ENCODE assay signal across 8 mouse cellular contexts in genomic region chr11:118348877-118349276, GRCm38 (mm10). TPM values are rescaled to one million over a fixed set of nuclear protein-coding genes. Genes with fewer than 3 reads are reported as not detected.
DNase-seq lines count a peak whose midpoint lies in the region; ATAC-seq and TF ChIP-seq lines count a peak whose summit lies in the region.

No protein-coding gene starts in this region.

- no peak for DNase-seq in intestine, embryonic 14.5 days (ENCODE audit: low spot score)
- DNase-seq in gastrocnemius, adult 18-20 months (ENCODE audit: low spot score): peak; percentile 52
- peak; percentile 29 to 39 for DNase-seq in kidney, adult 8-10 months

- H3K9me3 ChIP-seq in intestine, embryonic 14.5 days (ENCODE audit: control insufficient read depth, low read length): no peaks in the 10 kb centered on the region
- H3K9me3 ChIP-seq in intestine, postnatal 0 days (ENCODE audit: control insufficient read depth): no peaks in the 10 kb centered on the region
- no peaks in the 10 kb centered on the region for H3K9me3 ChIP-seq in lung, embryonic 16.5 days (ENCODE audit: control insufficient read depth, low read length)
- no peaks in the 10 kb centered on the region for H3K9me3 ChIP-seq in forebrain, embryonic 12.5 days
- no peaks in the 10 kb centered on the region for H3K9me3 ChIP-seq in midbrain, embryonic 16.5 days (replicated peaks; ENCODE audit: control insufficient read depth, low read length, poor library complexity, severe bottlenecking)

- peaks cover 35% of the 10 kb centered on the region for H3K4me1 ChIP-seq in intestine, embryonic 14.5 days (replicated peaks; ENCODE audit: control insufficient read depth, insufficient read depth, low read length)
- H3K4me1 ChIP-seq in intestine, postnatal 0 days (replicated peaks; ENCODE audit: control insufficient read depth, insufficient read depth, low read length): peaks cover 5% of the 10 kb centered on the region; the same call in 1 of the 2 replicates
- H3K4me1 ChIP-seq in lung, embryonic 16.5 days (replicated peaks; ENCODE audit: control insufficient read depth, insufficient read depth, low read length): peaks cover 33% of the 10 kb centered on the region
- H3K4me1 ChIP-seq in testis, adult 2 months (ENCODE audit: control insufficient read depth, insufficient read depth, low read length): peaks cover 12% of the 10 kb centered on the region
- H3K4me1 ChIP-seq in forebrain, embryonic 12.5 days: peaks cover 30% of the 10 kb centered on the region
- peaks cover 18% of the 10 kb centered on the region for H3K4me1 ChIP-seq in midbrain, embryonic 16.5 days (ENCODE audit: control insufficient read depth, insufficient read depth, low read length)

- TF ChIP-seq POLR2A in testis, adult 2 months (IDR thresholded peaks at IDR 0.05; ENCODE audit: control insufficient read depth, low read depth, low read length): no peak

- WGBS in intestine, embryonic 14.5 days: 33% methylated on average over 5 of the region's 5 CpGs
- 60% methylated on average over 5 of the region's 5 CpGs for WGBS in intestine, postnatal 0 days
- 28% methylated on average over 5 of the region's 5 CpGs for WGBS in lung, embryonic 16.5 days
- WGBS in forebrain, embryonic 12.5 days: 75% methylated on average over 5 of the region's 5 CpGs
- 85% methylated on average over 5 of the region's 5 CpGs for WGBS in midbrain, embryonic 16.5 days

- H3K27me3 ChIP-seq in intestine, embryonic 14.5 days (replicated peaks; ENCODE audit: control insufficient read depth, insufficient read depth, low read length): no peaks in the 10 kb centered on the region
- no peaks in the 10 kb centered on the region for H3K27me3 ChIP-seq in intestine, postnatal 0 days (replicated peaks; ENCODE audit: control insufficient read depth, insufficient read depth, low read length)
- H3K27me3 ChIP-seq in lung, embryonic 16.5 days (ENCODE audit: control insufficient read depth, insufficient read depth, low read depth, low read length): no peaks in the 10 kb centered on the region
- H3K27me3 ChIP-seq in testis, adult 2 months (ENCODE audit: control insufficient read depth, insufficient read depth, low read length): no peaks in the 10 kb centered on the region
- H3K27me3 ChIP-seq in forebrain, embryonic 12.5 days: no peaks in the 10 kb centered on the region
- no peaks in the 10 kb centered on the region for H3K27me3 ChIP-seq in midbrain, embryonic 16.5 days (ENCODE audit: control insufficient read depth, insufficient read depth, low read depth, low read length)

- peak overlapping the region; percentile 55; the same call in 1 of the 2 replicates for H3K27ac ChIP-seq in intestine, embryonic 14.5 days (ENCODE audit: low read depth)
- H3K27ac ChIP-seq in intestine, postnatal 0 days (ENCODE audit: low read depth, low read length): no peak overlapping the region
- peak overlapping the region; percentile 55 for H3K27ac ChIP-seq in lung, embryonic 16.5 days (ENCODE audit: low read length)
- H3K27ac ChIP-seq in testis, adult 2 months (ENCODE audit: control insufficient read depth, insufficient read depth, low read depth, low read length): peak overlapping the region; percentile 49
- H3K27ac ChIP-seq in forebrain, embryonic 12.5 days: no peak overlapping the region
- H3K27ac ChIP-seq in midbrain, embryonic 16.5 days (ENCODE audit: low read length): no peak overlapping the region

- H3K9ac ChIP-seq in intestine, embryonic 14.5 days (ENCODE audit: low read length): no peak overlapping the region
- no peak overlapping the region for H3K9ac ChIP-seq in intestine, postnatal 0 days (ENCODE audit: low read depth, low read length)
- peak overlapping the region; percentile 37; the same call in 1 of the 2 replicates for H3K9ac ChIP-seq in lung, embryonic 16.5 days (ENCODE audit: low read length)
- no peak overlapping the region for H3K9ac ChIP-seq in forebrain, embryonic 12.5 days
- no peak overlapping the region for H3K9ac ChIP-seq in midbrain, embryonic 16.5 days (ENCODE audit: low read depth, low read length)

- TF ChIP-seq CTCF in intestine, postnatal 0 days (IDR thresholded peaks at IDR 0.05; ENCODE audit: low read depth): no peak
- TF ChIP-seq CTCF in testis, adult 2 months (IDR thresholded peaks at IDR 0.05; ENCODE audit: control insufficient read depth, insufficient read depth, insufficient replicate concordance, low read depth, low read length): no peak

- no peak overlapping the region for H3K4me3 ChIP-seq in intestine, embryonic 14.5 days (ENCODE audit: low read depth, low read length)
- H3K4me3 ChIP-seq in intestine, postnatal 0 days (ENCODE audit: low read depth, low read length): no peak overlapping the region
- H3K4me3 ChIP-seq in lung, embryonic 16.5 days (ENCODE audit: low read length): no peak overlapping the region
- H3K4me3 ChIP-seq in testis, adult 2 months (ENCODE audit: control insufficient read depth, low read depth, low read length): no peak overlapping the region
- no peak overlapping the region for H3K4me3 ChIP-seq in forebrain, embryonic 12.5 days (replicated peaks)
- H3K4me3 ChIP-seq in midbrain, embryonic 16.5 days (ENCODE audit: low read depth, low read length): no peak overlapping the region

- ATAC-seq in intestine, embryonic 14.5 days (replicated peaks; ENCODE audit: low FRiP score, low TSS enrichment, low read depth): no peak
- no peak for ATAC-seq in intestine, postnatal 0 days
- peak; percentile 84 for ATAC-seq in lung, embryonic 16.5 days (ENCODE audit: low read depth)
- no peak for ATAC-seq in forebrain, embryonic 12.5 days (ENCODE audit: low FRiP score)
- no peak for ATAC-seq in midbrain, embryonic 16.5 days

- 0 out of 2 replicates have a peak, but pooled peaks cover 6% of the 10 kb centered on the region for H3K36me3 ChIP-seq in intestine, embryonic 14.5 days (ENCODE audit: control insufficient read depth, insufficient read depth, low read length)
- H3K36me3 ChIP-seq in intestine, postnatal 0 days (ENCODE audit: control insufficient read depth, insufficient read depth): no peaks in the 10 kb centered on the region
- no peaks in the 10 kb centered on the region for H3K36me3 ChIP-seq in lung, embryonic 16.5 days (ENCODE audit: control insufficient read depth, insufficient read depth, low read length)
- H3K36me3 ChIP-seq in testis, adult 2 months (ENCODE audit: control insufficient read depth, insufficient read depth, low read length): no peaks in the 10 kb centered on the region
- H3K36me3 ChIP-seq in forebrain, embryonic 12.5 days (replicated peaks): no peaks in the 10 kb centered on the region
- no peaks in the 10 kb centered on the region for H3K36me3 ChIP-seq in midbrain, embryonic 16.5 days (ENCODE audit: control insufficient read depth, insufficient read depth, low read length)

- H3K4me2 ChIP-seq in intestine, embryonic 14.5 days (ENCODE audit: low read length): no peak overlapping the region
- no peak overlapping the region for H3K4me2 ChIP-seq in intestine, postnatal 0 days (replicated peaks; ENCODE audit: low read depth)
- H3K4me2 ChIP-seq in lung, embryonic 16.5 days (ENCODE audit: low read depth, low read length): peak overlapping the region; percentile 9; the same call in 1 of the 2 replicates
- no peak overlapping the region for H3K4me2 ChIP-seq in forebrain, embryonic 12.5 days
- H3K4me2 ChIP-seq in midbrain, embryonic 16.5 days (ENCODE audit: low read length): no peak overlapping the region

RNA-seq across cellular contexts. Expression of gene Cep295nl, which starts 6.6 kb away (rescaled TPM):
- polyA plus RNA-seq in intestine, embryonic 14.5 days (2014; fragmentation: Nextera tagmentation; extraction: Ambion mirVana): 0.61 and 0.69 TPM in 2 replicates
- 0.12 TPM in 2 replicates for polyA plus RNA-seq in intestine, postnatal 0 days (2015; fragmentation: Nextera tagmentation; extraction: Ambion mirVana)
- total RNA-seq in gastrocnemius, adult 18-20 months (2021): under 1 TPM; 0.52 to 0.73 TPM
- 0.39 and 0.59 TPM in 2 replicates for polyA plus RNA-seq in lung, embryonic 16.5 days (2015; fragmentation: Nextera tagmentation; extraction: Ambion mirVana)
- polyA plus RNA-seq in testis, adult 2 months (2012; rRNA removed): 274 and 283 TPM in 2 replicates
- 0.32 and 0.41 TPM in 2 replicates for polyA plus RNA-seq in forebrain, embryonic 12.5 days (2016; fragmentation: Nextera tagmentation; extraction: Ambion mirVana)
- polyA plus RNA-seq in midbrain, embryonic 16.5 days (2015; fragmentation: Nextera tagmentation; extraction: Ambion mirVana): 0.10 and 0.15 TPM in 2 replicates

RNA-seq across cellular contexts. Expression of gene Timp2, which starts 6.7 kb away (rescaled TPM):
- 80.9 and 83.9 TPM in 2 replicates for polyA plus RNA-seq in intestine, embryonic 14.5 days (2014; fragmentation: Nextera tagmentation; extraction: Ambion mirVana)
- polyA plus RNA-seq in intestine, postnatal 0 days (2015; fragmentation: Nextera tagmentation; extraction: Ambion mirVana): 38.9 TPM in 2 replicates
- 10 to 100 TPM; 65.4 to 89.1 TPM for total RNA-seq in gastrocnemius, adult 18-20 months (2021)
- polyA plus RNA-seq in lung, embryonic 16.5 days (2015; fragmentation: Nextera tagmentation; extraction: Ambion mirVana): 69.8 and 74.1 TPM in 2 replicates
- 81.7 and 94.1 TPM in 2 replicates for polyA plus RNA-seq in testis, adult 2 months (2012; rRNA removed)
- polyA plus RNA-seq in forebrain, embryonic 12.5 days (2016; fragmentation: Nextera tagmentation; extraction: Ambion mirVana): 47.0 and 48.0 TPM in 2 replicates
- 83.6 and 98.8 TPM in 2 replicates for polyA plus RNA-seq in midbrain, embryonic 16.5 days (2015; fragmentation: Nextera tagmentation; extraction: Ambion mirVana)

RNA-seq across cellular contexts. Expression of gene Lgals3bp, which starts 53.0 kb away (rescaled TPM):
- 108 and 120 TPM in 2 replicates for polyA plus RNA-seq in intestine, embryonic 14.5 days (2014; fragmentation: Nextera tagmentation; extraction: Ambion mirVana)
- polyA plus RNA-seq in intestine, postnatal 0 days (2015; fragmentation: Nextera tagmentation; extraction: Ambion mirVana): 348 and 382 TPM in 2 replicates
- total RNA-seq in gastrocnemius, adult 18-20 months (2021): 10 to 100 TPM; 15.8 to 17.1 TPM
- polyA plus RNA-seq in lung, embryonic 16.5 days (2015; fragmentation: Nextera tagmentation; extraction: Ambion mirVana): 7.3 and 10.4 TPM in 2 replicates
- 22.7 and 23.3 TPM in 2 replicates for polyA plus RNA-seq in testis, adult 2 months (2012; rRNA removed)
- 1.2 TPM in 2 replicates for polyA plus RNA-seq in forebrain, embryonic 12.5 days (2016; fragmentation: Nextera tagmentation; extraction: Ambion mirVana)
- 3.8 and 4.4 TPM in 2 replicates for polyA plus RNA-seq in midbrain, embryonic 16.5 days (2015; fragmentation: Nextera tagmentation; extraction: Ambion mirVana)

RNA-seq across cellular contexts. Expression of gene Usp36, which starts 58.8 kb away (rescaled TPM):
- 18.1 and 18.8 TPM in 2 replicates for polyA plus RNA-seq in intestine, embryonic 14.5 days (2014; fragmentation: Nextera tagmentation; extraction: Ambion mirVana)
- 6.0 and 6.1 TPM in 2 replicates for polyA plus RNA-seq in intestine, postnatal 0 days (2015; fragmentation: Nextera tagmentation; extraction: Ambion mirVana)
- 10 to 100 TPM; 12.9 to 14.1 TPM for total RNA-seq in gastrocnemius, adult 18-20 months (2021)
- 17.9 and 18.2 TPM in 2 replicates for polyA plus RNA-seq in lung, embryonic 16.5 days (2015; fragmentation: Nextera tagmentation; extraction: Ambion mirVana)
- polyA plus RNA-seq in testis, adult 2 months (2012; rRNA removed): 3.7 and 3.9 TPM in 2 replicates
- 17.1 and 19.6 TPM in 2 replicates for polyA plus RNA-seq in forebrain, embryonic 12.5 days (2016; fragmentation: Nextera tagmentation; extraction: Ambion mirVana)
- 17.7 and 18.8 TPM in 2 replicates for polyA plus RNA-seq in midbrain, embryonic 16.5 days (2015; fragmentation: Nextera tagmentation; extraction: Ambion mirVana)

Comparison
In these comparisons a context has a peak if more than half of its experiments do, and no peak if none do; other contexts are left out.
1. H3K27ac ChIP-seq: peak in intestine, embryonic 14.5 days (single experiment), lung, embryonic 16.5 days (single experiment) and testis, adult 2 months (single experiment); none in intestine, postnatal 0 days (single experiment), forebrain, embryonic 12.5 days (single experiment) and midbrain, embryonic 16.5 days (single experiment).
2. RNA of gene Cep295nl, which starts 6.6 kb away (polyA plus RNA-seq): 274 to 283 TPM in testis, adult 2 months; 0.61 to 0.69 TPM in intestine, embryonic 14.5 days, 0.32 to 0.41 TPM in forebrain, embryonic 12.5 days, 0.39 to 0.59 TPM in lung, embryonic 16.5 days, 0.10 to 0.15 TPM in midbrain, embryonic 16.5 days and 0.12 TPM in intestine, postnatal 0 days; every median in the first group is over 100 times any median in the second.